Mouse (Mus musculus): ENCODE measurements around the gene Slc22a23. TPM values are rescaled to one million over a fixed set of nuclear protein-coding genes. Genes with fewer than 3 reads are reported as not detected.

Slc22a23 gene
- polyA plus RNA-seq, 1 experiment from 2014 or later: 7.0 TPM

DNA sequence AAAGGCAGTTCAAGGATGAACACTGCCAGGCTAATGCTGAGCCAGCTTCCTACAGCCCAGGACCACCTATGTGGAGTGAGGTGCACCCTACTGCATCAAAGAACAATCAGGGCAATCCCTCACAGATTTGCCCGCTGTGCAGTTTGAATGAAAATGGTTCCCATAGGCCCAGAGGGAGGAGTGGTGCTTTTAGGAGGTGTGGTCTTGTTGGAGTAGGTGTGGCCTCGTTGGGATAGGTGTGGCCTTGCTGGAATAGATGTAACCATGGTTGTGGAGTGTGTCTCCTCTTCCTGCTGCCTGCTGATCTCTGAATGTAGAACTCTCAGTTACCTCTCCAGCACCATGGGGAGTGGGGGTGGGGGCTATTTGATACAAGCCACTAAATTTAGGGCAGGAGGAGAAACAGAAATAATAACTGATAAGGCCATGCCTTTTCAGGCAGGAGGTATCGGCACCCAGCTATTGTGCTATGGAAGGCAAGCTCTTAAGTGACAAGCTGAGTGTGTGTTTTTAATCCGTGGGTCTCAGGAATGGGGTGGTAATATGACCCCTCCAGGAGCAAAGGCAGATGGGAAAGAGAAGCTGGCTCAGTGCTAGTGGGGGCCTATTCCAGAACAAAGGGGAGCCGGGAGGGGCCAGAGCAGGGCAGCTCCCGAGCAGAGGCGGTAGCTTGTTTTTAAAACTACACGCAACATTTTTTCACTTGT lies 188.7 kb downstream of the Slc22a23 start:
- no peak overlapping the region for H3K9ac ChIP-seq (replicated peaks)
- no peak overlapping the region for H3K4me2 ChIP-seq (ENCODE audit: low read depth, low read length)
- no peak overlapping the region for H3K4me3 ChIP-seq (ENCODE audit: low read depth, low read length)
- DNase-seq: no peak
- WGBS (ENCODE audit: insufficient replicate concordance): 64% methylated on average over 8 of the region's 8 CpGs
- ATAC-seq: 0 out of 2 replicates have a peak, but pooled peaks have one; percentile 28
- no peak overlapping the region for H3K27ac ChIP-seq (ENCODE audit: low read depth)
- no peaks in the 10 kb centered on the region for H3K27me3 ChIP-seq (ENCODE audit: insufficient read depth, low read length)
- H3K36me3 ChIP-seq (replicated peaks; ENCODE audit: insufficient read depth, low read length): no peaks in the 10 kb centered on the region
- TF ChIP-seq CTCF (IDR thresholded peaks at IDR 0.05; ENCODE audit: low read depth) (no peak), EP300 (IDR thresholded peaks at IDR 0.05; ENCODE audit: low read depth) (no peak)
- H3K4me1 ChIP-seq (ENCODE audit: insufficient read depth): 0 out of 2 replicates have a peak, but pooled peaks cover 3% of the 10 kb centered on the region
- no peaks in the 10 kb centered on the region for H3K9me3 ChIP-seq (ENCODE audit: low read length)

DNA sequence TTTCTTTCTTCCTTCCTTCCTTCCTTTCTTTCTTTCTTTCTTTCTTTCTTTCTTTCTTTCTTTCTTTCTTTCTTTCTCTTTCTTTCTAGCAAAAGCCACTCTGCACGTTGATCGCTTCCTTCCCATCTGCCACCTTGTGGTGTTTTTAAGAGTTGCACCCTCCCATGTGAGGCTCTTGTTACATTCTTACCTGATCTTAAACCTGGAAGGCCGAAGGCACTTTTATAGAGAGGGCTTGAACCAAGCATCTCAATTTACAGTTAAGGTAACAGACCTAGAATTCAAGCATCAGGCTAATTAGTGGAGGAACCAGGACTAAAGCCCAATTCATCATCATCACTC lies 190.1 kb downstream of the Slc22a23 start:
- Histone ChIP-seq H3K27me3 (ENCODE audit: insufficient read depth, low read length) (0 out of 2 replicates have a peak, but pooled peaks cover 3% of the 10 kb centered on the region), H3K4me2 (ENCODE audit: low read depth, low read length) (peak overlapping the region; percentile 62), H3K4me1 (ENCODE audit: insufficient read depth) (0 out of 2 replicates have a peak, but pooled peaks cover 3% of the 10 kb centered on the region), H3K36me3 (replicated peaks; ENCODE audit: insufficient read depth, low read length) (no peaks in the 10 kb centered on the region), H3K4me3 (ENCODE audit: low read depth, low read length) (peak overlapping the region; percentile 26; the same call in 1 of the 2 replicates), H3K27ac (ENCODE audit: low read depth) (0 out of 2 replicates have a peak overlapping the region, but pooled peaks have one; percentile 14), H3K9me3 (ENCODE audit: low read length) (no peaks in the 10 kb centered on the region), H3K9ac (replicated peaks) (peak overlapping the region; percentile 21; the same call in 1 of the 2 replicates)
- peak; percentile 64 for DNase-seq
- peak; percentile 39; the same call in 1 of the 2 replicates for ATAC-seq
- TF ChIP-seq CTCF (IDR thresholded peaks at IDR 0.05; ENCODE audit: low read depth) (peak; percentile 72), EP300 (IDR thresholded peaks at IDR 0.05; ENCODE audit: low read depth) (no peak)
- 26% methylated on average over 3 of the region's 3 CpGs for WGBS (ENCODE audit: insufficient replicate concordance)

DNA sequence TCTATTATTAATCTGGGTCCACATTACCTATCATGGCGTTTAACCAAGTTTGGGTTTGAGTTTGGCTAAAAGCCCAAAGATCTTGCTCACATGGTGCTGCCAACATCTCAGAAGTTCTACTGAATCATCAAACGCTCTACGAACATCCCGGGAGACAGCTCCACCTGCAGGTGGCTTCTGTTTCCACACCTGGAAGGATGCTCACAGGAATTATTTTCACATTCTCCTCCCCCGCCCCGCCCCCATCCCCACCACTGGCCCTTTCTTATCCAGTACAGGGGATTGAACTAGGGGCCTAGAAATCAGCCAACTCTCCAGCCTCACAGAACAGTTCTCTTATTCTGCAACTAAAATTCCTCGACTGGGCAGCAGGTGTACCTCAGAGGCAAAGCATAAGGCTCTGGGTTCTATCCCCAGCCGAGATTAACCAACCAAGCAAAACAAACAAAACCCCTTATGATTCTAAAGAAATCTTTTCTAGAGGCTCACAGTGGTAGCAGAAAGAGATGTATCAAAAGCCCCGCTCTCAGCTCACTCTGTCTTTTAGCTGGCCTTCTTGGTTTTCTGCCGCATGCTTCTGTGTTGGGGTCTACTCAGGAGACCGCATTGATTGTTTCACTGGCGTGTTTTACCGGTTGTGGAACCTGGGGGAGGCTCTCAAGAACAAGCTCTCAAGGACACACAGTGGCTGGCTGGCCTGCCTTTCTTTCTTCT lies 190.6 kb downstream of the Slc22a23 start:
- 46% methylated on average over 13 of the region's 13 CpGs for WGBS (ENCODE audit: insufficient replicate concordance)

DNA sequence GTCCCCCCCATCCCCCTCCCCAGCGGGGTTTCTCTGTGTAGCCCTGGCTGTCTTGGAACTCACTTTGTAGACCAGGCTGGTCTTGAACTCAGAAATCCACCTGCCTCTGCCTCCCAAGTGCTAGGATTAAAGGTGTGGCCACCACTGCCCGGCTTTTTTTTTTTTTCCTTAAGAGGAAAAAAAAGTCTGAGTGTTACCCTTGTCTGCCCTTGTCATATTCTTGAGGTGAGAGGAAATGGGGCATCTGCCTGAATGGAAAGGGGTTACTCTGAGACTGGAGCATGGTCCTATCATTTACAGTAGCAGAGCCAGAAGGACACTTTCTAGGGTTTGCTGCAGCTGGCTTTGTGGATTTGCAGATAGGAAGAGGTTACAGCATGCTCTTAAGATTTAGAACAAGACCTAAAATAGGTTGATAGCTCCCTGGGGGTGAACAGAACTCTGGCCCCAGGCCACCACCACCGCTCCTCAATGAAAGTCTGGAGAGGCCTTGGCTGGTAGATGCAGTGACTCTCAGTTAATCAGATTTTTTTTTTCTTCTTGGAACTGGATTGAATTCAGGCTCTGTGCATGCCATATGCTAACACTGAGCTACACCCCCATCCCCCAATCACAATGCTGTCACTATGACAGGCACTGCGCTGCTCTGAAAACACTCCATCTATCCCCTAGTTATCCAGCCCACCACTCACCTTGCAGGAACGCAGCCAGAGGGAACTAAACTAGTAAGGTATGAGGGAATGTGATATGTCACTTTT lies 191.5 kb downstream of the Slc22a23 start:
- Histone ChIP-seq H3K4me1 (ENCODE audit: insufficient read depth) (peaks cover 10% of the 10 kb centered on the region; the same call in 1 of the 2 replicates), H3K4me2 (ENCODE audit: low read depth, low read length) (no peak overlapping the region), H3K27me3 (ENCODE audit: insufficient read depth, low read length) (0 out of 2 replicates have a peak, but pooled peaks cover 5% of the 10 kb centered on the region), H3K27ac (ENCODE audit: low read depth) (no peak overlapping the region), H3K36me3 (replicated peaks; ENCODE audit: insufficient read depth, low read length) (no peaks in the 10 kb centered on the region), H3K9ac (replicated peaks) (no peak overlapping the region), H3K9me3 (ENCODE audit: low read length) (no peaks in the 10 kb centered on the region), H3K4me3 (ENCODE audit: low read depth, low read length) (no peak overlapping the region)
- no peak for DNase-seq
- TF ChIP-seq EP300 (IDR thresholded peaks at IDR 0.05; ENCODE audit: low read depth) (no peak), CTCF (IDR thresholded peaks at IDR 0.05; ENCODE audit: low read depth) (no peak)
- 86% methylated on average over 4 of the region's 5 CpGs for WGBS (ENCODE audit: insufficient replicate concordance)
- no peak for ATAC-seq

More for the DNA sequence above, 190.6 kb downstream of the Slc22a23 start:
- ATAC-seq (peak; percentile 83), DNase-seq (peak; percentile 86)
- Histone ChIP-seq H3K4me2 (ENCODE audit: low read depth, low read length) (peak overlapping the region; percentile 62), H3K27me3 (ENCODE audit: insufficient read depth, low read length) (0 out of 2 replicates have a peak, but pooled peaks cover 3% of the 10 kb centered on the region), H3K36me3 (replicated peaks; ENCODE audit: insufficient read depth, low read length) (no peaks in the 10 kb centered on the region), H3K27ac (ENCODE audit: low read depth) (0 out of 2 replicates have a peak overlapping the region, but pooled peaks have one; percentile 14), H3K4me1 (ENCODE audit: insufficient read depth) (0 out of 2 replicates have a peak, but pooled peaks cover 3% of the 10 kb centered on the region), H3K9me3 (ENCODE audit: low read length) (no peaks in the 10 kb centered on the region), H3K9ac (replicated peaks) (peak overlapping the region; percentile 21; the same call in 1 of the 2 replicates), H3K4me3 (ENCODE audit: low read depth, low read length) (peak overlapping the region; percentile 26; the same call in 1 of the 2 replicates)
- TF ChIP-seq CTCF (IDR thresholded peaks at IDR 0.05; ENCODE audit: low read depth) (peak; percentile 78), EP300 (IDR thresholded peaks at IDR 0.05; ENCODE audit: low read depth) (no peak)

GRCm38 (mm10) chr13:34152695-34153094 lies 192.3 kb downstream of the Slc22a23 start:
- Histone ChIP-seq H3K4me3 (ENCODE audit: low read depth, low read length) (no peak overlapping the region), H3K4me2 (ENCODE audit: low read depth, low read length) (no peak overlapping the region), H3K27me3 (ENCODE audit: insufficient read depth, low read length) (peaks cover 5% of the 10 kb centered on the region; the same call in 1 of the 2 replicates), H3K9me3 (ENCODE audit: low read length) (no peaks in the 10 kb centered on the region), H3K9ac (replicated peaks) (no peak overlapping the region), H3K4me1 (ENCODE audit: insufficient read depth) (peaks cover 10% of the 10 kb centered on the region; the same call in 1 of the 2 replicates), H3K36me3 (replicated peaks; ENCODE audit: insufficient read depth, low read length) (no peaks in the 10 kb centered on the region), H3K27ac (ENCODE audit: low read depth) (no peak overlapping the region)
- ATAC-seq (no peak), DNase-seq (no peak)
- 72% methylated on average over 7 of the region's 7 CpGs for WGBS (ENCODE audit: insufficient replicate concordance)
- no peak for TF ChIP-seq CTCF (IDR thresholded peaks at IDR 0.05; ENCODE audit: low read depth)
- no peak for TF ChIP-seq EP300 (IDR thresholded peaks at IDR 0.05; ENCODE audit: low read depth)
